Mouse (Mus musculus): ENCODE results near the gene Gtf2a2. TPM values are rescaled to one million over a fixed set of nuclear protein-coding genes. Genes with fewer than 3 reads are reported as not detected.

Gtf2a2 gene
- polyA plus RNA-seq, 1 experiment from 2014 or later: 167 TPM

GRCm38 (mm10) chr9:70069961-70070435, 57.6 kb downstream of the Gtf2a2 start:
- no peaks in the 10 kb centered on the region for H3K36me3 ChIP-seq
- no peak overlapping the region for H3K4me3 ChIP-seq (replicated peaks)
- 65% methylated on average over 8 of the region's 8 CpGs for WGBS
- H3K9ac ChIP-seq: no peak overlapping the region
- H3K4me1 ChIP-seq: no peaks in the 10 kb centered on the region
- no peak for ATAC-seq (ENCODE audit: insufficient number of reproducible peaks, low FRiP score, low TSS enrichment, low read depth)
- no peak overlapping the region for H3K4me2 ChIP-seq (replicated peaks)
- 0 out of 2 replicates have a peak, but pooled peaks cover 2% of the 10 kb centered on the region for H3K27me3 ChIP-seq
- H3K27ac ChIP-seq (replicated peaks): no peak overlapping the region
- H3K9me3 ChIP-seq (replicated peaks): no peaks in the 10 kb centered on the region

DNA sequence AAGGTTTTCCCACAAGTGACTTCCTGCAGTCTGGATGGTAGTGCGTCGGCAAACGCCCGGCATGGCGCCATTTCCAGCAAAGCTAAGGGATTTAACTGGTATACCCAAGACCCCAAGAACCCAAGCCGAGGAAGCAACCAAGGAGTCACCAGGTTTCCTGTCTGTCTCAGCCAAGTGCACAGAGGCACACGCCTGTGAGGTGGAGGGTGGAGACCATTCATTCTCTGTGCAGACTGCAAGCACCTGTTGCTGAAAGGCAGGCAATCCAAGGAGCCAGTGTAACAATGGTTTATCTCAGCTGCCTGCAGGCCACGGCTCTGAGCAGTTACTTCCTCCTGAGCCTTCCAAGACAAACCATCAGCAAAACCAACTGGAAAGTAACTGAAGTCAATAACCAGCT, 60.0 kb downstream of the Gtf2a2 start:
- Histone ChIP-seq H3K36me3 (no peaks in the 10 kb centered on the region), H3K9ac (no peak overlapping the region), H3K4me3 (replicated peaks) (no peak overlapping the region), H3K27ac (replicated peaks) (no peak overlapping the region), H3K4me2 (replicated peaks) (no peak overlapping the region), H3K27me3 (0 out of 2 replicates have a peak, but pooled peaks cover 2% of the 10 kb centered on the region), H3K9me3 (replicated peaks) (no peaks in the 10 kb centered on the region), H3K4me1 (no peaks in the 10 kb centered on the region)
- 81% methylated on average over 8 of the region's 8 CpGs for WGBS
- ATAC-seq (ENCODE audit: insufficient number of reproducible peaks, low FRiP score, low TSS enrichment, low read depth): no peak

Other genes with a start within 250 kb of the Gtf2a2 start
- 104 and 107 TPM in 2 replicates for gene Bnip2, start 23.1 kb upstream of the Gtf2a2 start, polyA plus RNA-seq (2015; fragmentation: Nextera tagmentation; extraction: Ambion mirVana)
- gene Gcnt3, start 25.5 kb downstream of the Gtf2a2 start, polyA plus RNA-seq (2015; fragmentation: Nextera tagmentation; extraction: Ambion mirVana): 0.16 and 0.23 TPM in 2 replicates
- 12.5 and 13.8 TPM in 2 replicates for gene Fam81a, start 130.0 kb downstream of the Gtf2a2 start, polyA plus RNA-seq (2015; fragmentation: Nextera tagmentation; extraction: Ambion mirVana)
- gene Myo1e, start 194.8 kb downstream of the Gtf2a2 start, polyA plus RNA-seq (2015; fragmentation: Nextera tagmentation; extraction: Ambion mirVana): 25.7 and 26.4 TPM in 2 replicates

All from embryonic facial prominence, embryonic 15.5 days (tissue).